Mouse (Mus musculus) v-Abl transformed pro-B cells (cell line): ENCODE measurements around the gene Tob2.

Source experiments
- in situ Hi-C, 2 experiments: fragments of 400-800 bp; cut with MboI; formaldehyde crosslinking; loops; one replicate each; pipeline ENCODE4 v1.15.1; 2025; ENCODE audit not compliant: unreplicated experiment in 2 of 2

Tob2 gene

GRCm38 (mm10) chr15:81858517-81859329, at the start of gene Tob2:
Gene Tob2 (minus strand): TSS chr15:81858796.
- in situ Hi-C loops: loop anchor here in 1 of 2 experiments (5.0 kb wide), 1 partner anchor 169 kb away; no protein-coding TSS in a partner anchor

GRCm38 (mm10) chr15:81907953-81908352, 49.4 kb upstream of the Tob2 start:
- in situ Hi-C loops: loop anchor here (5.0 to 10.0 kb wide), 2 partner anchors 76 to 113 kb away; no protein-coding TSS in a partner anchor

GRCm38 (mm10) chr15:81904939-81905338, 46.3 kb upstream of the Tob2 start:
- in situ Hi-C loops: loop anchor here (5.0 to 10.0 kb wide), 2 partner anchors 73 to 110 kb away; no protein-coding TSS in a partner anchor

GRCm38 (mm10) chr15:81898751-81899150, 40.2 kb upstream of the Tob2 start:
- in situ Hi-C loops: no loop called here

- in situ Hi-C loops: no loop called here
Measured at GRCm38 (mm10) chr15:81897607-81898285, 39.1 kb upstream of the Tob2 start.

- in situ Hi-C loops: no loop called here
Measured at GRCm38 (mm10) chr15:81896407-81896806, 37.8 kb upstream of the Tob2 start.

- in situ Hi-C loops: no loop called here
Measured at GRCm38 (mm10) chr15:81894002-81894401, 35.4 kb upstream of the Tob2 start.

GRCm38 (mm10) chr15:81891822-81892580, 33.4 kb upstream of the Tob2 start:
- in situ Hi-C loops: no loop called here

- in situ Hi-C loops: no loop called here
Measured at GRCm38 (mm10) chr15:81891140-81891802, 32.7 kb upstream of the Tob2 start.

- in situ Hi-C loops: no loop called here
Measured at GRCm38 (mm10) chr15:81889175-81889574, 30.6 kb upstream of the Tob2 start.

- in situ Hi-C loops: no loop called here
Measured at GRCm38 (mm10) chr15:81886795-81887550, 28.4 kb upstream of the Tob2 start.

GRCm38 (mm10) chr15:81885418-81885934, 26.9 kb upstream of the Tob2 start:
- in situ Hi-C loops: no loop called here

- in situ Hi-C loops: no loop called here
Measured at GRCm38 (mm10) chr15:81882348-81882747, 23.8 kb upstream of the Tob2 start.

- in situ Hi-C loops: no loop called here
Measured at GRCm38 (mm10) chr15:81879531-81880401, 21.2 kb upstream of the Tob2 start.

GRCm38 (mm10) chr15:81872262-81873136, 13.9 kb upstream of the Tob2 start, which contains the start of gene Aco2:
Gene Aco2 (plus strand): TSS chr15:81872309.
- in situ Hi-C loops: no loop called here

GRCm38 (mm10) chr15:81871604-81872261, 13.1 kb upstream of the Tob2 start, which contains the start of gene Phf5a:
Gene Phf5a (minus strand): TSS chr15:81871911.
- in situ Hi-C loops: no loop called here

GRCm38 (mm10) chr15:81869985-81870384, 11.4 kb upstream of the Tob2 start:
- in situ Hi-C loops: no loop called here
